Mouse (Mus musculus) MEL (cell line): ENCODE data around the gene Shcbp1l. TPM values are rescaled to one million over a fixed set of nuclear protein-coding genes. Genes with fewer than 3 reads are reported as not detected.

Experiments used
- DNase-seq: peaks from one replicate; pipeline ENCODE4 v3.0.0; 2011; ENCODE audit warnings: low read depth, low spot score
- H3K27ac ChIP-seq: 2 replicates; pipeline ENCODE4 v1.5.1; 2012; ENCODE audit warnings: low read depth, mild to moderate bottlenecking, control low read depth, low read length, moderate library complexity; ENCODE audit not compliant: control insufficient read depth
- H3K27me3 ChIP-seq, 2 experiments: fragments of 150-350 bp in 1 of 2; sonication (generic) in 1 of 2; 2 replicates each; pipeline ENCODE4 v1.6.1; 2012; ENCODE audit warnings: low read length in 2 of 2, mild to moderate bottlenecking in 2 of 2, improper control_type of control experiment in 1 of 2, moderate library complexity in 1 of 2; ENCODE audit not compliant: insufficient read depth in 2 of 2, control insufficient read depth in 1 of 2
- H3K36me3 ChIP-seq, 2 experiments: 2 replicates each; pipeline ENCODE4 v1.6.1; 2012 to 2014; ENCODE audit warnings: low read length in 2 of 2, improper control_type of control experiment in 1 of 2, inconsistent platforms in 1 of 2, mild to moderate bottlenecking in 1 of 2; ENCODE audit not compliant: insufficient read depth in 2 of 2, control insufficient read depth in 1 of 2
- H3K4me1 ChIP-seq, 2 experiments: fragments of 150-350 bp in 1 of 2; sonication (generic) in 1 of 2; 2 replicates each; pipeline ENCODE4 v1.6.1; 2012; ENCODE audit warnings: low read length in 2 of 2, improper control_type of control experiment in 1 of 2, mild to moderate bottlenecking in 1 of 2; ENCODE audit not compliant: insufficient read depth in 2 of 2, control insufficient read depth in 1 of 2
- H3K4me3 ChIP-seq, 2 experiments: fragments of 150-350 bp in 1 of 2; sonication (generic) in 1 of 2; 2 replicates each; pipeline ENCODE4 v1.5.1; 2012; ENCODE audit warnings: low read depth in 2 of 2, low read length in 2 of 2, mild to moderate bottlenecking in 2 of 2, moderate library complexity in 2 of 2, control low read depth in 1 of 2, improper control_type of control experiment in 1 of 2; ENCODE audit not compliant: control insufficient read depth in 1 of 2, insufficient read depth in 1 of 2
- H3K79me2 ChIP-seq: 2 replicates; pipeline ENCODE4 v1.6.1; 2012; ENCODE audit warnings: mild to moderate bottlenecking, low read length, moderate library complexity; ENCODE audit not compliant: control insufficient read depth, poor library complexity, insufficient read depth
- H3K9ac ChIP-seq: 2 replicates; pipeline ENCODE4 v1.6.1; 2012; ENCODE audit warnings: low read depth, mild to moderate bottlenecking, control low read depth, low read length, moderate library complexity; ENCODE audit not compliant: control insufficient read depth, poor library complexity, severe bottlenecking
- H3K9me3 ChIP-seq: fragments of 150-350 bp; sonication (generic); replicated peaks from 2 replicates; pipeline ENCODE4 v1.6.1; 2012; ENCODE audit warnings: mild to moderate bottlenecking, low read length, improper control_type of control experiment, moderate library complexity; ENCODE audit not compliant: insufficient read depth
- BHLHE40 ChIP-seq: IDR thresholded peaks from 2 replicates; pipeline ENCODE4 v1.6.1; 2012; ENCODE audit warnings: low read depth, mild to moderate bottlenecking, inconsistent platforms, low read length, improper control_type of control experiment, borderline replicate concordance
- CTCF ChIP-seq, 3 experiments: IDR thresholded peaks in 2 of 3; conservative IDR thresholded peaks in 1 of 3; 2 replicates each; pipeline ENCODE4 v1.5.1; 2011 to 2012; ENCODE audit warnings: low read length in 3 of 3, low read depth in 2 of 3, mild to moderate bottlenecking in 2 of 3, improper control_type of control experiment in 1 of 3, inconsistent platforms in 1 of 3, mixed read lengths in 1 of 3, moderate library complexity in 1 of 3; ENCODE audit not compliant: control insufficient read depth in 1 of 3, insufficient read depth in 1 of 3, poor library complexity in 1 of 3, severe bottlenecking in 1 of 3
- E2F4 ChIP-seq: IDR thresholded peaks from 2 replicates; pipeline ENCODE4 v1.6.1; 2011; ENCODE audit warnings: low read depth, low read length, improper control_type of control experiment, borderline replicate concordance
- ELF1 ChIP-seq: IDR thresholded peaks from 2 replicates; pipeline ENCODE4 v1.6.1; 2014; ENCODE audit warnings: low read depth, mild to moderate bottlenecking, inconsistent platforms, low read length, improper control_type of control experiment, moderate library complexity
- GABPA ChIP-seq: IDR thresholded peaks from 2 replicates; pipeline ENCODE4 v1.6.1; 2012; ENCODE audit warnings: low read depth, mild to moderate bottlenecking, inconsistent platforms, low read length, improper control_type of control experiment, moderate library complexity
- GATA1 ChIP-seq: IDR thresholded peaks from 2 replicates; pipeline ENCODE4 v1.6.1; 2011; ENCODE audit warnings: low read depth, low read length, improper control_type of control experiment
- HCFC1 ChIP-seq: IDR thresholded peaks from 2 replicates; pipeline ENCODE4 v1.6.1; 2012; ENCODE audit warnings: low read depth, mild to moderate bottlenecking, inconsistent platforms, low read length, improper control_type of control experiment, moderate library complexity
- KAT2A ChIP-seq: conservative IDR thresholded peaks from 2 replicates; pipeline ENCODE4 v1.6.1; 2012; ENCODE audit warnings: low read depth, low read length, improper control_type of control experiment, inconsistent platforms
- MAZ ChIP-seq: IDR thresholded peaks from 2 replicates; pipeline ENCODE4 v1.6.1; 2012; ENCODE audit warnings: low read depth, mild to moderate bottlenecking, inconsistent platforms, low read length, improper control_type of control experiment
- MEF2A ChIP-seq: IDR thresholded peaks from 2 replicates; pipeline ENCODE4 v1.6.1; 2014; ENCODE audit warnings: low read depth, mild to moderate bottlenecking, inconsistent platforms, low read length, improper control_type of control experiment; ENCODE audit not compliant: poor library complexity, insufficient replicate concordance, severe bottlenecking; ENCODE audit errors: extremely low read depth
- MXI1 ChIP-seq: IDR thresholded peaks from 2 replicates; pipeline ENCODE4 v1.6.1; 2011; ENCODE audit warnings: mild to moderate bottlenecking, low read depth, low read length, improper control_type of control experiment
- NRF1 ChIP-seq: IDR thresholded peaks from 2 replicates; pipeline ENCODE4 v1.6.1; 2014; ENCODE audit warnings: low read depth, mild to moderate bottlenecking, inconsistent platforms, low read length, improper control_type of control experiment, moderate library complexity; ENCODE audit not compliant: poor library complexity, insufficient read depth, severe bottlenecking
- POLR2A ChIP-seq, 2 experiments: IDR thresholded peaks; 2 replicates each; pipeline ENCODE4 v1.6.1; 2011 to 2012; ENCODE audit warnings: low read length in 2 of 2, mild to moderate bottlenecking in 2 of 2, control low read depth in 1 of 2, improper control_type of control experiment in 1 of 2, low read depth in 1 of 2, moderate library complexity in 1 of 2; ENCODE audit not compliant: control insufficient read depth in 1 of 2, insufficient read depth in 1 of 2, poor library complexity in 1 of 2
- POLR2AphosphoS2 ChIP-seq: IDR thresholded peaks from 2 replicates; pipeline ENCODE4 v1.6.1; 2011; ENCODE audit warnings: low read length, improper control_type of control experiment
- RCOR1 ChIP-seq: IDR thresholded peaks from 2 replicates; pipeline ENCODE4 v1.6.1; 2012; ENCODE audit warnings: low read depth, mild to moderate bottlenecking, inconsistent platforms, low read length, improper control_type of control experiment
- SMC3 ChIP-seq: IDR thresholded peaks from 2 replicates; pipeline ENCODE4 v1.6.1; 2011; ENCODE audit warnings: low read depth, low read length, improper control_type of control experiment
- UBTF ChIP-seq: IDR thresholded peaks from 2 replicates; pipeline ENCODE4 v1.6.1; 2012; ENCODE audit warnings: low read depth, mild to moderate bottlenecking, inconsistent platforms, low read length, improper control_type of control experiment, moderate library complexity, borderline replicate concordance; ENCODE audit not compliant: insufficient read depth
- USF1 ChIP-seq: IDR thresholded peaks from 2 replicates; pipeline ENCODE4 v1.6.1; 2014; ENCODE audit warnings: low read depth, mild to moderate bottlenecking, inconsistent platforms, low read length, improper control_type of control experiment, moderate library complexity
- ZC3H11A ChIP-seq: IDR thresholded peaks from 2 replicates; pipeline ENCODE4 v1.6.1; 2012; ENCODE audit warnings: low read depth, mild to moderate bottlenecking, inconsistent platforms, low read length, improper control_type of control experiment
- ZMIZ1 ChIP-seq: IDR thresholded peaks from 2 replicates; pipeline ENCODE4 v1.6.1; 2012; ENCODE audit warnings: low read depth, mild to moderate bottlenecking, inconsistent platforms, low read length, improper control_type of control experiment, moderate library complexity
- ZNF384 ChIP-seq: IDR thresholded peaks from 2 replicates; pipeline ENCODE4 v1.6.1; 2012; ENCODE audit warnings: low read depth, mild to moderate bottlenecking, inconsistent platforms, low read length, improper control_type of control experiment
- polyA plus RNA-seq, 2 experiments: library from polyadenylated mRNA; stranded (reverse) in 1 of 2; unstranded in 1 of 2; fragments of >175 nt in 1 of 2; fragments of >200 nt in 1 of 2; gene quantifications; 2 replicates each; pipeline versions ENCODE4 v1.2.1 to v1.2.4; 2012; ENCODE audit warnings: low replicate concordance in 2 of 2, low read depth in 1 of 2; ENCODE audit not compliant: insufficient read length in 2 of 2, insufficient read depth in 1 of 2, missing spikeins in 1 of 2
- total RNA-seq: library from RNA; depleted of rRNA; stranded (reverse); fragments of 300-350 nt; gene quantifications from 2 replicates; pipeline ENCODE4 v1.2.3, GENCODE M21; 2012

Gene Shcbp1l
- total and polyA plus RNA-seq, 3 experiments: 2.4 to 3.7 TPM; not detected in 1

GRCm38 (mm10) chr1:153451237-153452154 is 26.5 kb downstream of the Shcbp1l start (continued):
- TF ChIP-seq POLR2A (IDR thresholded peaks at IDR 0.05; ENCODE audit: control insufficient read depth in 1 of 2, insufficient read depth in 1 of 2, low read depth in 1 of 2, low read length in 2 of 2, poor library complexity in 1 of 2): no peak
- peak; percentile 78 to 98 (median 87) for TF ChIP-seq CTCF (IDR thresholded peaks at IDR 0.05 in 2 of 3, conservative IDR thresholded peaks at IDR 0.05 in 1 of 3; ENCODE audit: control insufficient read depth in 1 of 3, insufficient read depth in 1 of 3, low read depth in 2 of 3, low read length in 3 of 3, poor library complexity in 1 of 3, severe bottlenecking in 1 of 3)
- TF ChIP-seq SMC3: peak; percentile 74
- no peak for TF ChIP-seq RCOR1

- DNase-seq: peak; percentile 38
- no peaks in the 10 kb centered on the region for H3K27me3 ChIP-seq
- H3K4me1 ChIP-seq: no peaks in the 10 kb centered on the region
- no peaks in the 10 kb centered on the region for H3K79me2 ChIP-seq
- H3K9me3 ChIP-seq: no peaks in the 10 kb centered on the region
- no peak overlapping the region for H3K9ac ChIP-seq
- no peak overlapping the region for H3K27ac ChIP-seq
- TF ChIP-seq ZNF384 (peak; percentile 84), POLR2AphosphoS2 (0 out of 2 replicates have a peak, but pooled peaks have one; percentile 17), NRF1 (no peak), E2F4 (no peak), MEF2A (no peak), BHLHE40 (no peak), ELF1 (no peak), MXI1 (no peak), GATA1 (no peak), GABPA (no peak), ZMIZ1 (no peak), ZC3H11A (no peak), UBTF (no peak), MAZ (no peak), HCFC1 (no peak), KAT2A (no peak), USF1 (no peak)
- no peak overlapping the region for H3K4me3 ChIP-seq
- H3K36me3 ChIP-seq: peaks cover 2 to 23% of the 10 kb centered on the region in 2 experiments; a peak in 3 of 4 replicates
Observed at GRCm38 (mm10) chr1:153453146-153453642, 28.2 kb downstream of the Shcbp1l start.
